Mouse (Mus musculus) B cell, adult (primary cell): ENCODE results near the gene S100z. TPM values are rescaled to one million over a fixed set of nuclear protein-coding genes. Genes with fewer than 3 reads are reported as not detected.

Experiments
- total RNA-seq: library from RNA; stranded (reverse); gene quantifications from 4 replicates; pipeline ENCODE4 v1.2.4, GENCODE M21; 2023; ENCODE audit not compliant: inconsistent age

The S100z gene
- not detected in 4 replicates for total RNA-seq

DNA sequence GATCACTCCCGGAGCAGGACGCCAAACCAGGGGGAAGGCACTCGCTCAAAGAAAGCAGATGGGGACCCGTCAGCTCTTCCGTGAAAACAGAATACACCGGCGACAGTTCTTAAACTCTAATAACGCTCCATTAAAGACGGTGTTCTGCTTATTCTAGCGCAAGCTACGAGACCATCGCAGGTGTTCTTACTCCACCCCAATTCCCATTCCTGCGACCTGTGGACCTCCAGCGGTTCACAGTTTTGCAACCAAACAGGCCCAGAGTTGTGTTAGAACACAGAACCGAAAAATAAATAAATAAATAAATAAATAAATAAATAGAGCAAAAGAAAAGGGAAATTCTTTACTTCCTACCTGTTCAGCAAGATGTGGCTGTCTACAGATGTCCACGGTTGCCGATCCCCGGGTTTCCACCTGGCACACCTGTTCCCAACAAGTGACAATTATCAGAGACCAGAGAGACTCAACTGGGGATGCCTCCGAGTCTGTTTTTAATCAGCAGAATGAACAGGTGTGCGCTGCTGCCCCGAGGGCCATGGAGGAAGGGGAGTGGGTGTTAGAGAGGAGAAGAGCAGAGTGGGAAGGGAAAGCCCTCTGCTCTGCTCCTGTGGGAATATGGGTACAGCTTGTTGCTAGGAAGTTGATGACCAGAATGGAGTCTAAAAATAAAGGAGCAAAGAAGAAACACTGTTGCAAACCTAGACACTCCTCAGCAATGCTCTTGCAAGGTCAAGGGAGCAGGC, at the start of gene S100z:
Gene S100z, minus strand, starts transcription at position 51 of the 743 bp plus-strand sequence.

DNA sequence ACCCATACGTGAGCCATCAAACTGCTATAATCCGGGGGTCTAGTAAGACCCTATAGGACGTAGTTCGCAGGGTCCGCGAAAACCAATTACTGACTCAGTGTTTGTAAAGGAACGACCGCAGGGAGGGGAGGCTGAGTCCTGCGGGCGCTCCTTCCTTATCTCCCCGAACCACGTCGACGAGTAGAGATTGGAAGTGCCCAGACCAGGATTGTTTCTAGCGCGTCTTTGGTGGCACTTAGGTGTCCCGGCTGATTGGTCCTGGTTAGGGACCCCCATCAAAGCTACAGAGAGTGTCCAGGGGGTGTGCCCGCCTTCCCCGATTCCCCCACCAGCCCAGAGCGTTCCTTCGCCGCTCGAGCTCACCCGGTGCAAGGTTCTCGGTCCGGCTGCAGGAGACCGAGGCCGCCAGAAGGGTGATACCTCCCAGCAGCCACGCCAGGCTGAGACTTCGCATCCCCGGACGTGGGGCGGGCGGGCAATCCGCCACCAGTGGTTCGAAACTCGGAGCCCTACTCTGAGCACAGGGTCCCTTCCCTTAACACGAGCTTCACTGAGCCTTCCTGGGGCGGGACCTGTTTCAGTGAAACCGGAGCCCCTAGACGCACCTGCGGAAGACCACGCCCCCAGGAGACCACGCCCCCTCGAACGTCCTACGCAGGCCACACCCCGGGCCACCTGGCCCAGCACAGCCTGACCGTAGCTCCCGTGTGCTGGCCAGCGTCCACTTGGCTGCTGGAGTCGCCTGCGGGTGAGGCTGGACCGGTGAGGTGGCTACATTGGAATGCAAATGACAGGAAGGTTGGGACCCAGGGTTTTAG, 46.4 kb upstream of the S100z start, which contains the start of gene F2rl1:
Gene F2rl1, minus strand, starts transcription at position 554 of the 818 bp plus-strand sequence.

DNA sequence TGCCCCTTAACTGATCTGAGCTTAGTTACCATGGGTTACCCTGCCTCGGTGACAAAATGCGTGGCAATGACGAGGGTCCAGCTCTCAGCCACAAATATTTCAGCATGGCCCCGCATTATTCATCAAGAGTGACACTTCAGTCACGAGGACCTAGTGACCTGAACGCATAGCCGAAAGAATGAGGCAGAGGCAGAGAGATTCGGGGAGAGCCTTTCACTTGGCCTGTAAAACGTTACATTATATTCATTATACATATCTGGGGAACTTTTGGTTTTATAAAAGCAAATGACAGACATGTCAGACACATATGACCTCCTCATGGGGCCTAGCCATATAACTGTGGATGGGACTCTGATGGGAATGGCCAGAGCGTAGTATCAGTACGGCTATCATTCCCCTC, 33.7 kb downstream of the S100z start, which contains the start of gene Crhbp:
Gene Crhbp, minus strand, starts transcription at position 101 of the 400 bp plus-strand sequence.

Other genes starting within 250 kb of the S100z start
- gene Pde8b, start 228.4 kb downstream of the S100z start, total RNA-seq, result not detected in 4 replicates
- 26.4 to 32.3 TPM (median 29.5 TPM) in 4 replicates for gene Zbed3, start 155.1 kb downstream of the S100z start, total RNA-seq
- gene Aggf1, start 103.4 kb downstream of the S100z start, total RNA-seq, result 46.1 to 51.1 TPM (median 49.1 TPM) in 4 replicates
- gene Crhbp, start 33.8 kb downstream of the S100z start, total RNA-seq, result not detected in 4 replicates
- gene F2rl1, start 46.5 kb upstream of the S100z start, total RNA-seq, result 0.19 to 0.48 TPM (median 0.34 TPM) in 4 replicates
- gene F2r, start 139.8 kb upstream of the S100z start, total RNA-seq, result 0.26 to 0.48 TPM (median 0.38 TPM) in 4 replicates
- 0.21 TPM in 1 of 4 replicates, not detected in the others for gene F2rl2, start 218.1 kb upstream of the S100z start, total RNA-seq